Mouse (Mus musculus): ENCODE results near the gene Slc30a2. TPM values are rescaled to one million over a fixed set of nuclear protein-coding genes. Genes with fewer than 3 reads are reported as not detected.

Slc30a2 gene
- total RNA-seq, 2 experiments from 2014 or later, result 0.31 to 0.36 TPM

GRCm38 (mm10) chr4:134391636-134392035 is 48.7 kb downstream of the Slc30a2 start:
- intact Hi-C loops (cut with DNase I), result loop anchor here (5.0 kb wide), 1 partner anchor 204 kb away; the partner anchor contains the start of gene Cep85
- DNase-seq (ENCODE audit: low spot score), result no peak

DNA sequence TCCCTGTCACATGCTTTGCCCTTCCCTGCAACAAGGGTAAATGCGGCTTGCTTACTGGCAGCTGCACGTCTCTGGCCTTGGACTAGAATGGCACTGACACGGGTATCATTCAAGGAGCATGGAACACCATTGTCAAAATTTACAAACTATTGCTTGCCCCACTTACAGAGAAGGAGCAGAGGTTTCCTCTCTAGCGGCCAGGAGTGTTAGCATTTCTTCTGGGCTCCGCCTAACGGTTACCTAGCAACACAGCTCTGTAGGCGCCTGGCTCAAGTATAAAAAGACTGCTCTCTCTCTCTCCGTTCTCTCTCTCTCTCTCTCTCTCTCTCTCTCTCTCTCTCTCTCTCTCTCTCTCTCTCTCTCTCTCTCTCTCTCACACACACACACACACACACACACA is 49.6 kb downstream of the Slc30a2 start:
- intact Hi-C loops (cut with DNase I), result loop anchor here (5.0 kb wide), 1 partner anchor 205 kb away; the partner anchor contains the start of gene Cep85
- no peak for DNase-seq (ENCODE audit: low spot score)

- intact Hi-C loops (cut with DNase I), result loop anchor here (5.0 kb wide), 1 partner anchor 206 kb away; the partner anchor contains the start of gene Cep85
- no peak for DNase-seq (ENCODE audit: low spot score)
Measured at GRCm38 (mm10) chr4:134393026-134393425, 50.0 kb downstream of the Slc30a2 start.

GRCm38 (mm10) chr4:134395142-134395541 is 52.2 kb downstream of the Slc30a2 start:
- intact Hi-C loops (cut with DNase I), result no loop called here
- DNase-seq (ENCODE audit: low spot score), result no peak

DNA sequence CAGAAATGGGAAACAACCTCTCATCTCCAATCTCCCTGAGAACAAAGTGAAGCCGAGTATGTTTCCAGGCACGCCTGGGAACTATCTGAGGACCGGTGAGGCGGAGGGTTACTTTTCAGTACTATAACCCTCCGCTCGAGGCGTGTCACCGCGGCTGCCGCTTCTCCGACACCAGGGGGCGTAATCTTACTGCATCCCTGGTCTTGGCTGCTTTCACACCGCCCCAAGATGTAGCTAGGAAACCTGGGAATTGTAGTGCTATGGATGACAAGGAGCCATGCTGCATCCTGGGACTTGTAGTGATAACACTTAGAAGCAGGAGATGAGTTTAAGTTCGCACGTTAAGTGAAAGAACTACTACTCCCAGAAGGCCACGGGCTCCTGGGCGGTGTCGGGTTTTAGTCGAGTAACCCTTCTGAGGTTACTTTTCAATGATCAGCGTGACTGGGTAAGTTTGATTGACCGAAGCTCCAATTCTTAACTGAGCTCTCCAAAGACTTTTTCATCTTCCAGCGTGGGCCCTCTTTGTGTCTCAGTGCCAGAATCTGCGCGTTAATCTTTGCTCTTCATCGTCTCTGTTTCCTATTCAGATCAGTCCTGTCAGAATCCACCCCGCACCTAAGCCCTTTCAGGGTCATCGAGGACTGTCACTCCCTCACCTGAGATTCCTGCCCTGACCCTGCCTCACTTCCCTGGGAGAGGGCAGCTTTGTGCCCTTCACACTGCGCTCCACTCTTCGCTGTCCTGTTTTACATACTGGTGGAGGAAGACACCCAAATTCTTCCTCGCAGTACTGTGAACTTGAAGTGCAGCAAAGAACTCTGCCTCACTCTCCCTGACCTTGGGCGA is 53.2 kb downstream of the Slc30a2 start, which contains the start of gene Pafah2:
Gene Pafah2 (plus strand): TSS at position 344 of the 849 bp plus-strand sequence.
- intact Hi-C loops (cut with DNase I), result loop anchor here (1.0 to 2.0 kb wide), 2 partner anchors 73 to 82 kb away; partner anchors contain the start of gene Stmn1
- peak; percentile 91 for DNase-seq (ENCODE audit: low spot score)

DNA sequence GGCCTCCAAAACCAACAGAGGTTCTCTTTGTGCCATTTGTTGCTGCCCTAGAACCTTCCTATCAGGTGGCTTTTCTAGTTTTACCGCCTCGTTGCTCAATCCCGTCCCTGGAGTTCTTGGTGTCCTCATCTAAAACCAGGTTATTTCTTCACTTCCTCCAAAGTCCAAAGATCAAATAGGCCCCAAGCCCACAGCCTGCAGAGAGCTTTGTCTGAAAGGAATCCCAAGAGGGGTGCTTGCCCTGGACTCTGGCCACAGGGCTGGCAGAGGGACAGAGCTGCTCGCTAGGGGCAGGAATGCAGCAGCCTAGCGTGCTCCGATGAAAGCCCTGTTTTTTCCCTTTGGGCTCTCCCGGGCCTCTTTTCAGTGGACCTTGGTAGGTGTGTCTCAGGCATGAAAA is 54.1 kb downstream of the Slc30a2 start:
- intact Hi-C loops (cut with DNase I), result loop anchor here (2.0 kb wide), 1 partner anchor 72 kb away; the partner anchor contains the start of gene Stmn1
- peak; percentile 54 for DNase-seq (ENCODE audit: low spot score)

GRCm38 (mm10) chr4:134397732-134398131 is 54.8 kb downstream of the Slc30a2 start:
- no peak for DNase-seq (ENCODE audit: low spot score)
- intact Hi-C loops (cut with DNase I), result loop anchor here (2.0 kb wide), 1 partner anchor 71 kb away; the partner anchor contains the start of gene Stmn1

GRCm38 (mm10) chr4:134400206-134400605 is 57.2 kb downstream of the Slc30a2 start:
- intact Hi-C loops (cut with DNase I), result no loop called here
- no peak for DNase-seq (ENCODE audit: low spot score)

DNA sequence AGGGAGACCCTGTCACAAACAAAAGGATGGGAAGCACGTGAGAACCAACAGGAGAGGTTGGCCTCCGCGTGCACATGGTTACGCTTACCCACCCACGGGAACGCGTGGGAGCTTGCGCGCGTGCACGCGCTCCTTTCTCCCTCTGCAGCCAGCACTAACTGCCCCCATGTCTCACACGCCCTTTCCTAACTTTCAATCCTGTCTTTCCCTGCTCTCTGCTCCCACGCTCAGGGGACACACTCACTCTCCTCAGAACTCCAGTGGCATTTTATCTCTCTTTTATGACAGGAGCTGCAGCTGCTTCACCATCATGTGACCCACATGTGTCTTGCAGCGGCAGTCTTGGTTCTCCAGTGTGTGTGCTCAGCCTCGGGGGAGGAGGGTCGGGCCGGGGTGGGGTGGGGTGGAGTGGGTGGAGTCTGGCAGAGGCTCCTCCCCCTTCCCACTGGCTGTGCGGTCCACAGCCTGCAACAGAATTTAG is 58.2 kb downstream of the Slc30a2 start:
- DNase-seq (ENCODE audit: low spot score), result peak; percentile 9
- intact Hi-C loops (cut with DNase I), result no loop called here

- intact Hi-C loops (cut with DNase I), result no loop called here
- no peak for DNase-seq (ENCODE audit: low spot score)
Measured at GRCm38 (mm10) chr4:134401856-134402570, 59.0 kb downstream of the Slc30a2 start.

GRCm38 (mm10) chr4:134402571-134403262 is 59.7 kb downstream of the Slc30a2 start:
- intact Hi-C loops (cut with DNase I), result no loop called here
- DNase-seq (ENCODE audit: low spot score), result peak; percentile 56

GRCm38 (mm10) chr4:134403721-134404120 is 60.7 kb downstream of the Slc30a2 start:
- DNase-seq (ENCODE audit: low spot score), result no peak
- intact Hi-C loops (cut with DNase I), result no loop called here

Other genes with a start within 250 kb of the Slc30a2 start
- gene Cd52, start 248.1 kb upstream of the Slc30a2 start, total RNA-seq (2021), result 1 to 10 TPM; 3.6 to 4.5 TPM
- gene Ubxn11, start 240.6 kb upstream of the Slc30a2 start, total RNA-seq (2021), result 1 to 10 TPM; 1.1 to 1.5 TPM
- gene Sh3bgrl3, start 214.4 kb upstream of the Slc30a2 start, total RNA-seq (2021), result 10 to 100 TPM; 38.8 to 41.8 TPM
- gene Cep85, start 156.1 kb upstream of the Slc30a2 start, total RNA-seq (2021), result 10 to 100 TPM; 45.4 to 46.9 TPM
- gene Gm7534, start 140.2 kb upstream of the Slc30a2 start, total RNA-seq (2021), result not detected
- gene Catsper4, start 115.8 kb upstream of the Slc30a2 start, total RNA-seq (2021), result not detected
- gene Cnksr1, start 104.8 kb upstream of the Slc30a2 start, total RNA-seq (2021), result 1 to 10 TPM; 2.9 to 3.0 TPM
- gene E130218I03Rik, start 99.5 kb upstream of the Slc30a2 start, total RNA-seq (2021), result not detected
- 1 to 10 TPM; 3.1 to 3.2 TPM for gene Zfp593, start 97.6 kb upstream of the Slc30a2 start, total RNA-seq (2021)
- gene Gm30191, start 96.2 kb upstream of the Slc30a2 start, total RNA-seq (2021), result not detected
- gene Grrp1, start 89.1 kb upstream of the Slc30a2 start, total RNA-seq (2021), result 1 to 10 TPM; 6.0 to 7.6 TPM
- gene Pdik1l, start 55.3 kb upstream of the Slc30a2 start, total RNA-seq (2021), result 1 to 10 TPM; 5.8 to 8.4 TPM
- gene Trim63, start 28.1 kb upstream of the Slc30a2 start, total RNA-seq (2021), result 100 to 1,000 TPM; 215 to 229 TPM
- 10 to 100 TPM; 18.0 to 19.4 TPM for gene Extl1, start 40.7 kb downstream of the Slc30a2 start, total RNA-seq (2021)
- 1 to 10 TPM; 7.6 to 9.2 TPM for gene Pafah2, start 53.1 kb downstream of the Slc30a2 start, total RNA-seq (2021)
- 10 to 100 TPM; 24.5 to 26.4 TPM for gene Stmn1, start 125.1 kb downstream of the Slc30a2 start, total RNA-seq (2021)
- gene Paqr7, start 153.5 kb downstream of the Slc30a2 start, total RNA-seq (2021), result 10 to 100 TPM; 16.9 to 17.4 TPM
- under 1 TPM; 0.34 to 0.47 TPM for gene Aunip, start 167.8 kb downstream of the Slc30a2 start, total RNA-seq (2021)
- gene Mtfr1l, start 192.2 kb downstream of the Slc30a2 start, total RNA-seq (2021), result 100 to 1,000 TPM; 178 to 185 TPM
- gene Selenon, start 209.0 kb downstream of the Slc30a2 start, total RNA-seq (2021), result 10 to 100 TPM; 21.0 to 22.2 TPM

Measured in heart, postnatal 25 days (tissue).